Mouse (Mus musculus) cerebellum, postnatal 25 days (tissue): Measurements from ENCODE around the gene Kcnk6.
"Not testable (repeated sequence)": the region's sequence is repeated elsewhere in the genome, so short reads cannot be mapped to it uniquely, and the experiment has no call there.

Experiments
- DNase-seq, 2 experiments: peaks; one replicate each; pipeline ENCODE4 v3.0.0; 2021; ENCODE audit warnings: mixed read lengths in 2 of 2

Kcnk6 gene

GRCm38 (mm10) chr7:29202577-29202976 is 29.7 kb downstream of the Kcnk6 start:
- no peak for DNase-seq

- not testable (repeated sequence) for DNase-seq
Observed at GRCm38 (mm10) chr7:29194230-29194629, 38.1 kb downstream of the Kcnk6 start.

- DNase-seq, result not testable (repeated sequence)
Observed at GRCm38 (mm10) chr7:29181323-29181722, 51.0 kb downstream of the Kcnk6 start.

GRCm38 (mm10) chr7:29180854-29181236 is 51.5 kb downstream of the Kcnk6 start:
- no peak for DNase-seq

- DNase-seq, result peak; percentile 96 to 98
Observed at GRCm38 (mm10) chr7:29180077-29180853, 52.0 kb downstream of the Kcnk6 start, which contains the start of gene Psmd8. TSS of gene Psmd8 (minus strand) at chr7:29180701.

- DNase-seq, result no peak
Observed at GRCm38 (mm10) chr7:29179323-29179722, 53.0 kb downstream of the Kcnk6 start.

- DNase-seq, result peak in 1 of 2 experiments; percentile 33
Observed at GRCm38 (mm10) chr7:29178106-29178505, 54.2 kb downstream of the Kcnk6 start.

GRCm38 (mm10) chr7:29172390-29173016 is 59.8 kb downstream of the Kcnk6 start:
- peak in 1 of 2 experiments; percentile 37 for DNase-seq
